In the genomic region with DNA sequence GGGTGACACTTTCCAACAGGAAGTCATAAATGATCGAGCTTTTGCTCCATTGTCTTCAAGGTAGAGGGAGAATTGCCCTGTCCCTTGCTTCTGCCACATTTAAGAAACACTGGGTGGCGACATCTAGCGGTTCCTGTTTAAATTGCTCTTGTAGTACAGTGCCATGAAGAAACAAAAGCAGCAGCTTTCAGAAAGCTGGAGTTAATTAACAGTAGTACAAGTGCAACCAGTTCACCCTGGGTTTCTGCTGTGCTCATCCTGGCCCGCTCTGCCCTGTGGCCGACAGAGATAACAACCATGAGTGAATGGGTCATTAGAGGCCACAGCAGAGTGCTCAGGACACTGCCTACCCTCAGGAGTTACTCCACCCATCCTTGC, we compare ENCODE assay signal across 7 mouse cellular contexts.
DNase-seq lines count a peak whose midpoint lies in the region; ATAC-seq and TF ChIP-seq lines count a peak whose summit lies in the region.

No protein-coding gene starts in this region.

- 0 out of 2 replicates have a peak overlapping the region, but pooled peaks have one; percentile 11 for H3K9ac ChIP-seq in hindbrain, embryonic 16.5 days (ENCODE audit: low read depth, low read length)

- peak; percentile 87 for ATAC-seq in hindbrain, embryonic 16.5 days

- H3K27ac ChIP-seq in cortical plate, adult 2 months (ENCODE audit: insufficient read depth, low read length), result no peak overlapping the region
- H3K27ac ChIP-seq in hindbrain, embryonic 16.5 days (ENCODE audit: low read depth, low read length), result peak overlapping the region; percentile 3

- H3K36me3 ChIP-seq in hindbrain, embryonic 16.5 days (ENCODE audit: control insufficient read depth, insufficient read depth, low read length), result no peaks in the 10 kb centered on the region

- no peak overlapping the region for H3K4me3 ChIP-seq in cortical plate, adult 2 months (ENCODE audit: insufficient read depth, low read length)
- H3K4me3 ChIP-seq in hindbrain, embryonic 16.5 days (ENCODE audit: low read length), result no peak overlapping the region

- H3K4me1 ChIP-seq in cortical plate, adult 2 months (ENCODE audit: control insufficient read depth, insufficient read depth, low read length), result peaks cover 3% of the 10 kb centered on the region; the same call in 1 of the 2 replicates
- H3K4me1 ChIP-seq in hindbrain, embryonic 16.5 days (ENCODE audit: control insufficient read depth, insufficient read depth, low read depth, low read length), result peaks cover 7% of the 10 kb centered on the region

- DNase-seq in adipocyte (ENCODE audit: low spot score), result peak; percentile 94
- DNase-seq in gastrocnemius, adult 8-10 months (ENCODE audit: low spot score in 2 of 2), result peak; percentile 66 to 71
- DNase-seq in layer of hippocampus, postnatal 36 days, result peak; percentile 44 to 79
- peak; percentile 83 for DNase-seq in lung, postnatal 25 days (ENCODE audit: low spot score)
- DNase-seq in right cerebral cortex, adult 18-20 months, result peak; percentile 85

- H3K4me2 ChIP-seq in hindbrain, embryonic 16.5 days (ENCODE audit: low read length), result peak overlapping the region; percentile 25

- WGBS in hindbrain, embryonic 16.5 days, result 4% methylated on average over 5 of the region's 5 CpGs

- no peak for TF ChIP-seq POLR2A in cortical plate, adult 2 months (IDR thresholded peaks at IDR 0.05; ENCODE audit: extremely low read depth, insufficient read depth, low read length)

- TF ChIP-seq CTCF in cortical plate, adult 2 months (IDR thresholded peaks at IDR 0.05; ENCODE audit: extremely low read depth, insufficient read depth, low read length), result peak; percentile 77

- H3K9me3 ChIP-seq in hindbrain, embryonic 16.5 days (ENCODE audit: control insufficient read depth, low read length), result no peaks in the 10 kb centered on the region

- no peaks in the 10 kb centered on the region for H3K27me3 ChIP-seq in hindbrain, embryonic 16.5 days (replicated peaks; ENCODE audit: control insufficient read depth, insufficient read depth, low read length)
